Mouse (Mus musculus) ES-E14 (cell line): ENCODE results near the gene Adssl1. TPM values are rescaled to one million over a fixed set of nuclear protein-coding genes. Genes with fewer than 3 reads are reported as not detected.

ENCODE experiments used
- DNase-seq: peaks from one replicate; pipeline ENCODE4 v3.0.0-alpha.2; 2013; ENCODE audit warnings: low read depth, low spot score
- H3K27ac ChIP-seq: 2 replicates; pipeline ENCODE4 v1.5.1; 2012; ENCODE audit warnings: low read depth, mild to moderate bottlenecking, low read length, moderate library complexity, mixed read lengths; ENCODE audit not compliant: poor library complexity, insufficient read depth, severe bottlenecking
- H3K36me3 ChIP-seq: 2 replicates; pipeline ENCODE4 v1.6.1; 2012; ENCODE audit warnings: mild to moderate bottlenecking, low read length, moderate library complexity, mixed read lengths; ENCODE audit not compliant: control insufficient read depth, poor library complexity, insufficient read depth, severe bottlenecking
- H3K4me1 ChIP-seq, 2 experiments: fragments of 150-350 bp in 1 of 2; sonication (generic) in 1 of 2; 2 replicates each; pipeline ENCODE4 v1.6.1; 2012; ENCODE audit warnings: low read length in 2 of 2, mild to moderate bottlenecking in 1 of 2, mixed read lengths in 1 of 2; ENCODE audit not compliant: control insufficient read depth in 2 of 2, insufficient read depth in 2 of 2, poor library complexity in 1 of 2
- H3K4me3 ChIP-seq, 2 experiments: fragments of 150-350 bp in 1 of 2; sonication (generic) in 1 of 2; 2 replicates each; pipeline ENCODE4 v1.5.1; 2012; ENCODE audit warnings: low read length in 2 of 2, low read depth in 1 of 2, mild to moderate bottlenecking in 1 of 2, mixed read lengths in 1 of 2; ENCODE audit not compliant: insufficient read depth in 1 of 2, poor library complexity in 1 of 2, severe bottlenecking in 1 of 2
- H3K9ac ChIP-seq: 2 replicates; pipeline ENCODE4 v1.6.1; 2012; ENCODE audit warnings: low read depth, mild to moderate bottlenecking, low read length, mixed read lengths; ENCODE audit not compliant: poor library complexity, insufficient read depth, severe bottlenecking
- H3K9me3 ChIP-seq: fragments of 150-350 bp; sonication (generic); 2 replicates; pipeline ENCODE4 v1.6.1; 2012; ENCODE audit warnings: low read depth, mild to moderate bottlenecking, low read length; ENCODE audit not compliant: control insufficient read depth, insufficient read depth
- CHD2 ChIP-seq: IDR thresholded peaks from 2 replicates; pipeline ENCODE4 v1.6.1; 2014; ENCODE audit warnings: mild to moderate bottlenecking, low read depth, low read length, inconsistent platforms
- HCFC1 ChIP-seq: IDR thresholded peaks from 2 replicates; pipeline ENCODE4 v1.6.1; 2012; ENCODE audit warnings: low read length, inconsistent platforms, borderline replicate concordance; ENCODE audit not compliant: insufficient read depth
- MAFK ChIP-seq: IDR thresholded peaks from 2 replicates; pipeline ENCODE4 v1.6.1; 2014; ENCODE audit warnings: mild to moderate bottlenecking, low read depth, low read length, inconsistent platforms; ENCODE audit not compliant: insufficient read depth
- ZC3H11A ChIP-seq: IDR thresholded peaks from 2 replicates; pipeline ENCODE4 v1.6.1; 2012; ENCODE audit warnings: low read depth, mild to moderate bottlenecking, inconsistent platforms, low read length, borderline replicate concordance
- ZNF384 ChIP-seq: IDR thresholded peaks from 2 replicates; pipeline ENCODE4 v1.6.1; 2012; ENCODE audit warnings: low read depth, low read length, inconsistent platforms
- in situ Hi-C, 2 experiments: fragments of 600-800 bp; cut with MboI; formaldehyde crosslinking; loops; one replicate each; pipeline ENCODE4 v1.15.1; 2025; ENCODE audit warnings: low sequenced_read_pairs in 2 of 2, inconsistent platforms in 1 of 2; ENCODE audit not compliant: unreplicated experiment in 2 of 2
- total RNA-seq: library from RNA; depleted of rRNA; stranded (reverse); fragments of 300-350 nt; gene quantifications from 2 replicates; pipeline ENCODE4 v1.2.3, GENCODE M21; 2012

Adssl1 gene
- total RNA-seq, 1 experiment, result 2.4 TPM

GRCm38 (mm10) chr12:112604022-112604421, 15.8 kb upstream of the Adssl1 start:
- Histone ChIP-seq H3K36me3 (peaks cover 28% of the 10 kb centered on the region), H3K9ac (no peak overlapping the region), H3K4me1 (peaks cover 0 to 10% of the 10 kb centered on the region in 2 experiments; a peak in 3 of 4 replicates), H3K9me3 (no peaks in the 10 kb centered on the region), H3K4me3 (no peak overlapping the region), H3K27ac (no peak overlapping the region)
- in situ Hi-C loops, result no loop called here
- DNase-seq, result no peak
- TF ChIP-seq HCFC1 (no peak), MAFK (no peak), ZC3H11A (no peak), CHD2 (no peak)

- Histone ChIP-seq H3K9me3 (no peaks in the 10 kb centered on the region), H3K4me3 (no peak overlapping the region), H3K27ac (no peak overlapping the region), H3K9ac (no peak overlapping the region), H3K36me3 (peaks cover 37% of the 10 kb centered on the region), H3K4me1 (peaks cover 0 to 7% of the 10 kb centered on the region in 2 experiments; a peak in 2 of 4 replicates)
- TF ChIP-seq CHD2, result no peak
- no peak for TF ChIP-seq MAFK
- TF ChIP-seq HCFC1, result no peak
- TF ChIP-seq ZNF384, result no peak
- no peak for TF ChIP-seq ZC3H11A
- DNase-seq, result no peak
- in situ Hi-C loops, result no loop called here
These were observed 14.9 kb upstream of the Adssl1 start for GRCm38 (mm10) chr12:112604709-112605649.

GRCm38 (mm10) chr12:112605766-112606165, 14.1 kb upstream of the Adssl1 start:
- H3K36me3 ChIP-seq, result peaks cover 45% of the 10 kb centered on the region
- H3K27ac ChIP-seq, result no peak overlapping the region

GRCm38 (mm10) chr12:112606998-112607397, 12.8 kb upstream of the Adssl1 start:
- peaks cover 49% of the 10 kb centered on the region for H3K36me3 ChIP-seq
- H3K9ac ChIP-seq, result no peak overlapping the region
- no peak for DNase-seq
- no peaks in the 10 kb centered on the region for H3K4me1 ChIP-seq
- in situ Hi-C loops, result no loop called here
- H3K4me3 ChIP-seq, result no peak overlapping the region
- TF ChIP-seq ZC3H11A (no peak), MAFK (no peak), HCFC1 (no peak), ZNF384 (no peak), CHD2 (no peak)
- H3K27ac ChIP-seq, result no peak overlapping the region
- no peaks in the 10 kb centered on the region for H3K9me3 ChIP-seq

More at GRCm38 (mm10) chr12:112605766-112606165, 14.1 kb upstream of the Adssl1 start:
- Histone ChIP-seq H3K9ac (no peak overlapping the region), H3K4me3 (no peak overlapping the region), H3K4me1 (no peaks in the 10 kb centered on the region), H3K9me3 (no peaks in the 10 kb centered on the region)
- TF ChIP-seq CHD2 (no peak), ZC3H11A (no peak), HCFC1 (no peak), ZNF384 (no peak), MAFK (no peak)
- in situ Hi-C loops, result no loop called here
- DNase-seq, result no peak
